Mouse (Mus musculus): Measurements from ENCODE around the gene Adamtsl2. TPM values are rescaled to one million over a fixed set of nuclear protein-coding genes. Genes with fewer than 3 reads are reported as not detected.

Adamtsl2 gene
- polyA plus RNA-seq, 1 experiment from 2014 or later, result 12.3 TPM

DNA sequence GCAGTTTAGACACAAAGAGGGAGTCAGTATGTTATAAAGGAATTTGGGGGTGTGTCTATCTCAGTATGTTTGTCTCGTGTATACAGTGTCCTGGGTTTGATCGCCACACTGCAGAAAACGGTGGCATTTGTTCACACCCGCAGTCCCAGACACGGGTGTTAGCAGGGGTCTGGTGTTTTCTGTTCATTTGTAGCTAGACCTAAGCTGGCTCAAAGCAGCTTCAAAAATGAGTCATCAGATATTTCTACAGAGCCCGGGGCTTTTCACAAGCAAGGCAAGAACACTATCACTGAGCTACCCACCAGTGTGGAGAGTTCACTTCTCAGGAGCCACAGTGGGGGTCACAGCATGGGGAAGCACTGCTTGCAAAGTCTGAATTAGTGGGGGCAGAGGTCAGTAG lies 29.8 kb upstream of the Adamtsl2 start:
- H3K27me3 ChIP-seq, result no peaks in the 10 kb centered on the region
- H3K9ac ChIP-seq, result no peak overlapping the region
- WGBS, result 68% methylated on average over 6 of the region's 6 CpGs
- H3K4me2 ChIP-seq, result no peak overlapping the region
- no peaks in the 10 kb centered on the region for H3K36me3 ChIP-seq
- H3K9me3 ChIP-seq (replicated peaks), result no peaks in the 10 kb centered on the region
- no peak overlapping the region for H3K4me3 ChIP-seq
- ATAC-seq (replicated peaks; ENCODE audit: insufficient number of reproducible peaks, insufficient read depth, low FRiP score, low read depth), result no peak
- no peak overlapping the region for H3K27ac ChIP-seq
- H3K4me1 ChIP-seq (replicated peaks), result no peaks in the 10 kb centered on the region

DNA sequence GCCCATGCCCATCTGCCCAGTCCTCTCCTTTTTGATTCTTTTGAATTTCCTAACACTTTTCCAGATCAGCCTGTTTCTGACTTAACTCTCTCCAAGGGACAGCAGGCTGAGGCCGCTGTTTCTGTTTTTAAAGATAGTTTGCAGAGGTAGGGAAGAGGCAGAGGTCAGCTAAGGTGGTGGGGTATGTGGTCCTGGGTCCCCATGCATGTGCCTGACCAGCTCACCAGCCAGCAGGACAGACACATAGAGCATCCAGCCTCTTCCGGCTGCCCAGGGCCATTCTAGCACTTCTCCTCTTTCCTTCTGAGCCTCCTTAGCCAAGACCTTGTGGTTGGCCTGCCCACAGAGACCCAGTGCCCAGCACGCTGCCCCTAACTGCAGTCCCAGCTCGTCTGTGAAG lies 20.9 kb upstream of the Adamtsl2 start:
- WGBS, result 61% methylated on average over 4 of the region's 4 CpGs

DNA sequence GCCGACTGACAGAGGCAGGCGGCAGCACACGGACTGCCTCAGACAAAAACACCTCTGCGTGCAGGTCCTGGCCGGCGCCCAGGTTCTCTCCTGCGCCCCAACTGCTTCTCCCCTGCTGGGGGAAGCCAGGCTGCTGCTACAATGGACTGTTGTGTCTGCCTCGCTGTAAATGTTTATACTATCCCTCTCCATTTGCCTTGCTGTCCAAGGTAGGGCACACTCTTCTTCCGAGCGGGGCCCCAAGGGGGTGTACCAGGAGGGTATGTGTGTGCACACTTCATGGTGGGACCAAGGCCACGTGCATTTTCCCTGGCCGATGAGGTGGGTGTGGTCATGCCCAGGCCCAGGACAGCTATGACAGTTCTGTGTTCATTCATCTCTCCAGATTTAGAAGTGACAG lies 20.4 kb upstream of the Adamtsl2 start:
- H3K4me1 ChIP-seq (replicated peaks), result peaks cover 30% of the 10 kb centered on the region
- no peak overlapping the region for H3K27ac ChIP-seq
- H3K9ac ChIP-seq, result no peak overlapping the region
- ATAC-seq (replicated peaks; ENCODE audit: insufficient number of reproducible peaks, insufficient read depth, low FRiP score, low read depth), result peak; percentile 34; the same call in 1 of the 2 replicates
- no peaks in the 10 kb centered on the region for H3K36me3 ChIP-seq
- no peaks in the 10 kb centered on the region for H3K27me3 ChIP-seq
- no peaks in the 10 kb centered on the region for H3K9me3 ChIP-seq (replicated peaks)
- no peak overlapping the region for H3K4me3 ChIP-seq
- WGBS, result 42% methylated on average over 12 of the region's 12 CpGs
- no peak overlapping the region for H3K4me2 ChIP-seq

More for the DNA sequence above, 20.9 kb upstream of the Adamtsl2 start:
- Histone ChIP-seq H3K4me2 (no peak overlapping the region), H3K9me3 (replicated peaks) (no peaks in the 10 kb centered on the region), H3K36me3 (no peaks in the 10 kb centered on the region), H3K4me1 (replicated peaks) (peaks cover 30% of the 10 kb centered on the region), H3K27ac (no peak overlapping the region), H3K27me3 (no peaks in the 10 kb centered on the region), H3K9ac (no peak overlapping the region), H3K4me3 (no peak overlapping the region)
- no peak for ATAC-seq (replicated peaks; ENCODE audit: insufficient number of reproducible peaks, insufficient read depth, low FRiP score, low read depth)

DNA sequence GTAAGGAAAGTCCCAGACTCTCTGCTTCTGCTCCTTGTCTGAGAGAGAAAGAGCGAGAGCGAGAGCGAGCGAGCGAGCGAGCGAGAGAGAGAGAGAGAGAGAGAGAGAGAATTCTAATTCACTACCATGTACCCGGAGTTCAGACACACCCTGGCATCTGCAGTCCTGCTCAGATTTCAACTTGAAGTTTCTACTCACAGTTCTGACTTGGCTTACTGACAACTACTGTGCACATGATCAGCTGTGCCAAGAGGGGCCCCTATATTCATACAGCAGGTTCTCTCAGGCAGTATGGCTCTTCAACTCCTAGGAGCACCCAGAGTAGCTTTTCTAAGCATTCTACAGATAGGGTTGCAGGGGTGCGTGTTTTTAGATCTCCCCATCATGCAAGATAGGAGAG lies 20.0 kb upstream of the Adamtsl2 start:
- H3K4me2 ChIP-seq, result no peak overlapping the region
- no peak; the same call in 1 of the 2 replicates for ATAC-seq (replicated peaks; ENCODE audit: insufficient number of reproducible peaks, insufficient read depth, low FRiP score, low read depth)
- 71% methylated on average over 9 of the region's 9 CpGs for WGBS
- H3K27me3 ChIP-seq, result no peaks in the 10 kb centered on the region
- H3K4me3 ChIP-seq, result no peak overlapping the region
- no peak overlapping the region for H3K27ac ChIP-seq
- no peak overlapping the region for H3K9ac ChIP-seq
- peaks cover 30% of the 10 kb centered on the region for H3K4me1 ChIP-seq (replicated peaks)
- no peaks in the 10 kb centered on the region for H3K9me3 ChIP-seq (replicated peaks)
- H3K36me3 ChIP-seq, result no peaks in the 10 kb centered on the region

DNA sequence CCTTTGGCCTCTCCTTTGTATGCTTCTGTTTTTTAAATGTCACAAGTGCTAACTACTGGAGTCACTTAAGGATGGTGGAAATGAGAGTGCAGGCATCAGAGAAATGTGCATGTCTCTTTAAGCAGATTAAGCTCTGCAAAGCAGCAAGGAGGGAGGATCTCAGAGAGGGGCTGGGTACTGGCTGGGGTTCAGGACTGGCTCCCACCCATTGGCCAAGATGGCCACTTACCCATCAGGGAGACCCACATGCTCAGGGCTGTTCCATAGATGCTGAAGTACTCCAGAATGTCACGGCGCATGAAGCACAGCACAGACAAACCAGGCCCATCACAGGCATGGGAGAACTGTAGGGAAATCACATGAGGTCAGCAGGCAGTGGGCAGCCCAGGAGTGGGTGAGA lies 12.1 kb upstream of the Adamtsl2 start:
- Histone ChIP-seq H3K36me3 (no peaks in the 10 kb centered on the region), H3K4me1 (replicated peaks) (peaks cover 21% of the 10 kb centered on the region), H3K4me3 (no peak overlapping the region), H3K4me2 (no peak overlapping the region), H3K9me3 (replicated peaks) (no peaks in the 10 kb centered on the region), H3K27ac (no peak overlapping the region), H3K27me3 (no peaks in the 10 kb centered on the region), H3K9ac (no peak overlapping the region)
- no peak for ATAC-seq (replicated peaks; ENCODE audit: insufficient number of reproducible peaks, insufficient read depth, low FRiP score, low read depth)
- WGBS, result 94% methylated on average over 2 of the region's 2 CpGs

DNA sequence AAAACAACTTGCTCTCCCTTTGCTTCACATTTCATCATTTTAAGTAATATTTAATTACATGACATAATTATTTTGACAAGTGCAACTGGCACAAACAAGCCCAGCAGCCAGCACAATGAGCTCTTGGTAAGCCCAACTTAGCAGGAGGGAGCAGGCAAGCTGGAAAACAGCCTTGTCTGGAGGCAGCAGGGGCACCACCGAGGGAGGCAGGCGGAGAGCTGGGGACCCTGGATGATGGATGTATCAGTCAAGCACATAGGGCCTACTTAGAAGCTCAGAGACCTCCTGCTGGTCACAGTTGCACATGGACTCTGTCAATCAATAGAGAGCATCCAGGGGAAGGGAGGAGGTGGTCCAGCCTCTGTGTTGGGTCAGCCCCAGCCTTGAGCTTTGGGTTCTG lies 11.2 kb upstream of the Adamtsl2 start:
- WGBS, result 57% methylated on average over 2 of the region's 2 CpGs
- peaks cover 18% of the 10 kb centered on the region for H3K4me1 ChIP-seq (replicated peaks)

DNA sequence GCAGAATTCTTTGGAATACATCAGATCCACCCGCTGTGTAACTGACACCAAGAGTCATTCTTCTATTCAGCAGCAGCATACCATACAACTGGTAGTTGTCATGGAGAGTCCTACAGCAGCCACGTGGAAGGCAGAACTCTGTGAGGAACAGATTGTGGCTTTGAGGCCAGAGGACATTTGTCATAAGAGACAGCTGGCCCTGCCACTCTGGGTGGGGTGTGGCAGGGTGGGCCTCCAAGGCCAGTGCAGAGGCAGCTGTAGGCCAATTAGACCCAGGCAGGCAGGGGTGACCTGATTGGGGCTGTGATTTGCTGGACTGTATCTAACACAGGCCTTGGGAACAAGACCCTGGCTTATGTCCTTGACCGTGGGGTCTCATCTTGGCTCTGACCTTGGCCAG lies 9.5 kb upstream of the Adamtsl2 start:
- ATAC-seq (replicated peaks; ENCODE audit: insufficient number of reproducible peaks, insufficient read depth, low FRiP score, low read depth), result no peak
- H3K4me2 ChIP-seq, result no peak overlapping the region
- 58% methylated on average over 3 of the region's 3 CpGs for WGBS

More for the DNA sequence above, 11.2 kb upstream of the Adamtsl2 start:
- Histone ChIP-seq H3K27ac (no peak overlapping the region), H3K27me3 (no peaks in the 10 kb centered on the region), H3K9me3 (replicated peaks) (no peaks in the 10 kb centered on the region), H3K9ac (no peak overlapping the region), H3K4me3 (no peak overlapping the region), H3K4me2 (no peak overlapping the region), H3K36me3 (no peaks in the 10 kb centered on the region)
- no peak for ATAC-seq (replicated peaks; ENCODE audit: insufficient number of reproducible peaks, insufficient read depth, low FRiP score, low read depth)

DNA sequence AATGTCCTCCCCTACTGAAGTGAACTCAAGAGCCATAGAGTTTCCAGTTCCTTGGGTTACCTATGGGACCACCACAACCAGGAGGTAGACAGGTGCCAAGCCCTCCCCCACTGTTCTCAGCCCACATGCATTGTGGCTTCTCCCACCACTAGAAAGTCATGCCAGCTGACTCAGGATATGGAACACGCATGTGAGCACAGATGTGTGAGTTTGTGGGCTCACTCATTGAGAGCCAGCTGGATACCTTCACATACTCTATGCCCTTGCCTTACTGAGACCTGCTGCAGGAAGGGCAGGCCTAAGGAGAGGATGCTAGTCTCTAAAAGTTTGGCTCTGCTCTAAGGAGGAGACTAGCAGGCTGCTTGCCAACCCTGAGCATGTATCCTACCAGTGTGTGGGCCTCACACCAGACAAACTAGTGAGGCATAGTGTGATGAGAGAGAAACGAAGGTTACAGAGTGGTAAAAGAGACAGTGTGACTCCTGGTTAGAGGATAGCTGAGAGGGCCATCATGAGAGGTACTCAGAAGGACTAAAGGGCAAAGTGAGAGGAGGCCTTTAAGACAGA lies 8.8 kb upstream of the Adamtsl2 start:
- WGBS, result 74% methylated on average over 2 of the region's 2 CpGs
- Histone ChIP-seq H3K9ac (no peak overlapping the region), H3K4me2 (no peak overlapping the region)

More for the DNA sequence above, 9.5 kb upstream of the Adamtsl2 start:
- Histone ChIP-seq H3K9ac (no peak overlapping the region), H3K9me3 (replicated peaks) (no peaks in the 10 kb centered on the region), H3K4me1 (replicated peaks) (peaks cover 19% of the 10 kb centered on the region), H3K27ac (no peak overlapping the region), H3K4me3 (no peak overlapping the region), H3K36me3 (no peaks in the 10 kb centered on the region), H3K27me3 (no peaks in the 10 kb centered on the region)

DNA sequence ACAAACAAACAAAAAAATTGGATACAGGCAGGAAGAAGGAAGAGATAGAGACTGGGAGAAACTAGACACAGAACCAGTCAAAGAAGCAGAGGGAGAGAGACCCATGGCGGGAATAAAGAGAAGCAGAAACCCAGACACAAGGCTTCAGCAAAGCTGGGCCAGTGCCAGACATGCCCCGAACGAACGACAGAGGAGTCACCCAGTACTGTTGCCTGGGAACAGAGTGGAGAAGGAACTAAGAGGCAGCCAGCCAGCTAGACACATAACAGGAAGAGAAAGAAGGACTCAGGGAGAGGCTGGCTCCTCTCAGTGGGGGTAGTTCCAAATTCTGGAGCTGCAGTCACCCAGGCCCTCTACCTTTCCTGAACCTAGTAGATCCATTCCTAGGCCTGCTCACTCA lies 8.0 kb upstream of the Adamtsl2 start:
- ATAC-seq (replicated peaks; ENCODE audit: insufficient number of reproducible peaks, insufficient read depth, low FRiP score, low read depth), result peak; percentile 74
- Histone ChIP-seq H3K4me3 (no peak overlapping the region), H3K9ac (no peak overlapping the region), H3K36me3 (no peaks in the 10 kb centered on the region), H3K4me1 (replicated peaks) (peaks cover 32% of the 10 kb centered on the region), H3K4me2 (no peak overlapping the region), H3K27ac (peak overlapping the region; percentile 34; the same call in 1 of the 2 replicates), H3K27me3 (no peaks in the 10 kb centered on the region), H3K9me3 (replicated peaks) (no peaks in the 10 kb centered on the region)
- 4% methylated on average over 4 of the region's 4 CpGs for WGBS

More for the DNA sequence above, 8.8 kb upstream of the Adamtsl2 start:
- no peak overlapping the region for H3K4me3 ChIP-seq
- no peaks in the 10 kb centered on the region for H3K36me3 ChIP-seq
- ATAC-seq (replicated peaks; ENCODE audit: insufficient number of reproducible peaks, insufficient read depth, low FRiP score, low read depth), result no peak
- no peaks in the 10 kb centered on the region for H3K9me3 ChIP-seq (replicated peaks)
- H3K27ac ChIP-seq, result no peak overlapping the region
- H3K4me1 ChIP-seq (replicated peaks), result peaks cover 26% of the 10 kb centered on the region
- no peaks in the 10 kb centered on the region for H3K27me3 ChIP-seq

DNA sequence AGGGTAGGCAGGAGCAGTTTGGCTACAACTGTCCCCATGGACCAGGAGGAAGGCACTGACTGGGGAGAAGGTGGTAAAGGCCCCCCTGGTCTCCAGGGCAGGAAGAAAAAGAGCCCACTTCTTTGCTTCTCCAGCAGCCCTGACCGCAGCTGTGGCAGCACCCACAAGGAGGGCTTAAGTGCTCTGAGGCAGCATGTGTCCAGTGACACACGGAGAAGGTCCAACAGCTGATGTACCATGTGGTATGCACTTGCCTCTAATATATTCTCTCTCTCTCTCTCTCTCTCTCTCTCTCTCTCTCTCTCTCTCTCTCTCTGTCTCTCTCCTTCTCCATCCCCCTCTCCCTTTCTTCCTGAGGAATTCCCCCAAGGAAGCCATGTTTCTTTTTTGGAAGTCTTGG lies 7.2 kb upstream of the Adamtsl2 start, which contains the start of gene Mymk:
TSS of gene Mymk (minus strand) at position 202 of the 400 bp plus-strand sequence.
- Histone ChIP-seq H3K36me3 (no peaks in the 10 kb centered on the region), H3K4me2 (no peak within 1 kb of the TSS), H3K9me3 (replicated peaks) (no peaks in the 10 kb centered on the region), H3K4me1 (replicated peaks) (peaks cover 32% of the 10 kb centered on the region), H3K27ac (peak within 1 kb of the TSS; percentile 34; the same call in 1 of the 2 replicates), H3K9ac (no peak within 1 kb of the TSS), H3K4me3 (no peak within 1 kb of the TSS), H3K27me3 (no peaks in the 10 kb centered on the region; the same call in 1 of the 2 replicates)
- 76% methylated on average over 2 of the region's 2 CpGs for WGBS
- ATAC-seq (replicated peaks; ENCODE audit: insufficient number of reproducible peaks, insufficient read depth, low FRiP score, low read depth), result no peak

DNA sequence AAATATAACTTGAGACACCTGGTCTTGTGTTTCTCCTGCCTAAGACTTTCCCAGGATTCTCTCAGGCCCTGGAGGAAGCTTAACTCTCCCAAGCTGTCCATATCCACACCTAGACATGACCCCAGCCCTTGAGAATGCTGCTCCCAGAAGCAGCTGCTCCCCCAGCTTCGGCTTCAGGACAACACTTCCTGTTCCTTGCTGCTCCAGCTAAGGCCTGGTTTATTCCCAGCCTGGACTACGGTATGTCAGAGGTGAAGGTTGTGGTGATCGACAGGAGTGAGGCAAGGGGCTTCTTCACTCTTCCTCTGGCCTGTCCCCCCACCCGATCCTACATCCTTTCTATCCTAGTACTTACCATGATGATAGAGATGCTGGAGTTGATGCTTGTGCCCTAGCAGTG lies 5.8 kb upstream of the Adamtsl2 start:
- Histone ChIP-seq H3K4me3 (no peak overlapping the region), H3K36me3 (no peaks in the 10 kb centered on the region), H3K4me1 (replicated peaks) (peaks cover 43% of the 10 kb centered on the region), H3K9ac (no peak overlapping the region), H3K9me3 (replicated peaks) (no peaks in the 10 kb centered on the region), H3K27me3 (no peaks in the 10 kb centered on the region; the same call in none of the 2 replicates), H3K4me2 (no peak overlapping the region), H3K27ac (no peak overlapping the region)
- WGBS, result 58% methylated on average over 4 of the region's 4 CpGs
- ATAC-seq (replicated peaks; ENCODE audit: insufficient number of reproducible peaks, insufficient read depth, low FRiP score, low read depth), result no peak

DNA sequence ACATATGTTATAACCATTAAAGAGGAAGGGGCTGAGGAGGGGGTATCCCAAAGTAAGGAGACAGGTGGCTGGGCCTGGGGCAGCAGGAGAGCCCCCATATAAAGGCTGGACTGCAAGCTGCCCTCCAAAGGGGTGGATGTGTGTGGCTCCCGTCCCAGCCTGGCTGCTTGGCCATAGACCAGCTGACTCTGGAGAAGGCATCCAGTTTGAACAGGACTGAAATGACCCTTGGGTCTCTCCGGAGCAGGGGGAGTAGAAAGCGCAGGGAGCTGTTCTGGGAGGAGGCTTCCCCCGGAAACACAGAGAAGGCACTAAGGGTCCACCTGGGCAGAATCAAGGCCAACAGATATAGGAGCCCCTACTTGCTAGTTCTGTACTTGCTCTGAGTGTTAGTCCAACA lies 4.4 kb upstream of the Adamtsl2 start:
- no peak overlapping the region for H3K9ac ChIP-seq
- H3K27me3 ChIP-seq, result no peaks in the 10 kb centered on the region; the same call in none of the 2 replicates
- H3K9me3 ChIP-seq (replicated peaks), result no peaks in the 10 kb centered on the region
- no peak for ATAC-seq (replicated peaks; ENCODE audit: insufficient number of reproducible peaks, insufficient read depth, low FRiP score, low read depth)
- no peak overlapping the region for H3K4me3 ChIP-seq
- H3K4me2 ChIP-seq, result no peak overlapping the region
- peaks cover 57% of the 10 kb centered on the region for H3K4me1 ChIP-seq (replicated peaks)
- 69% methylated on average over 4 of the region's 4 CpGs for WGBS
- no peaks in the 10 kb centered on the region for H3K36me3 ChIP-seq
- H3K27ac ChIP-seq, result no peak overlapping the region

Data from heart, embryonic 15.5 days (tissue).